Mouse (Mus musculus): Measurements from ENCODE around the gene Adgrg5. TPM values are rescaled to one million over a fixed set of nuclear protein-coding genes. Genes with fewer than 3 reads are reported as not detected.
A peak's percentile ranks its signal among the peaks of the same experiment; 100 is the strongest.

Gene Adgrg5
- polyA plus RNA-seq, 1 experiment, result not detected

DNA sequence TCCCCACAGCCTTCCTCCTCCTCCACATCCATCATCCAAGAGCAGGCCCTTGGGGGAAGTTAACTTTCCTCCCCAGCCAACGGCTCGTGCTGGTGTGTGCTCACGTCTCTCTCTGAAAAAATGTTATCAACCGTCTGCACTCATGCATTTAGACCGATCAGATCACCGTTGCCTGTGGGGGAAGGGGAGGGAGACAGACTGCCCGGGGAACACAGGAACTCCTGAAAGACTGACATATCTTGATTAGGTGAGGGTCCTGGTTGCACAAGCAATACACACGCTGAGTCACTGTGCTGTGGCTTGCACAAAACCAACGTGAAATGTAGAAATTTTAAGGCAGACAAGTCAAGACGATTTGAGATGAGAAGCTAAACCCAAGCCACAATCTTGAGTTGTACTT is 41.3 kb downstream of the Adgrg5 start:
- Histone ChIP-seq H3K36me3 (ENCODE audit: control insufficient read depth, insufficient read depth) (no peaks in the 10 kb centered on the region), H3K27me3 (ENCODE audit: control insufficient read depth, insufficient read depth, insufficient read length) (no peaks in the 10 kb centered on the region), H3K4me3 (no peak overlapping the region), H3K4me2 (ENCODE audit: low read depth) (no peak overlapping the region), H3ac (ENCODE audit: control insufficient read depth, insufficient read length) (no peak overlapping the region), H3K79me2 (ENCODE audit: control insufficient read depth, insufficient read depth) (no peaks in the 10 kb centered on the region)
- no peak for TF ChIP-seq MYOG (IDR thresholded peaks at IDR 0.05; ENCODE audit: control insufficient read depth in 1 of 3, insufficient read depth in 1 of 3, insufficient read length in 2 of 3, low read depth in 2 of 3)
- no peak for TF ChIP-seq REST (IDR thresholded peaks at IDR 0.05; ENCODE audit: insufficient read depth, insufficient read length)
- TF ChIP-seq MAX (IDR thresholded peaks at IDR 0.05; ENCODE audit: low read depth), result no peak
- no peak for TF ChIP-seq TCF3 (IDR thresholded peaks at IDR 0.05; ENCODE audit: insufficient read length, low read depth)
- no peak for TF ChIP-seq MYOD1 (IDR thresholded peaks at IDR 0.05; ENCODE audit: control insufficient read depth in 1 of 3, insufficient read length in 2 of 3, low read depth in 2 of 3)
- no peak for TF ChIP-seq POLR2A (IDR thresholded peaks at IDR 0.05; ENCODE audit: insufficient read length, low read depth)

DNA sequence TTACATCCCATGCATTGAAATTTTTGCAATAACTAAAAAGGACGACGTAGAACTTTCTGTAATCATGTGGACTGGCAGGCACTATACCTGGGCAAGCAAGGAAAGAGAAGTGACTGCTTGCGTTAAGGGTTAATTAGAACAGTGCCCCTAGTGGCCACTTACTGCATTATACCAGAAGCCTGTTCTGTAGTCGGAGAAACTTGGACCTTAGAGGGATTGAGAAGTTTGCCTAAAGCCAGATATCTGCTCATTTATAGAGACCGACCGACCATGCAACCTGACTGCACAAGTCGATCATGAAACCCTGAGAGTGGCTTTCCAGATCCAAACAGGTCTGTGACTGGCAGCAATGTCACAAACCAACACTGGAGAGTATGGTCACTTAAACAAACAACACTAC is 43.1 kb downstream of the Adgrg5 start:
- Histone ChIP-seq H3ac (ENCODE audit: control insufficient read depth, insufficient read length) (no peak overlapping the region), H3K79me2 (ENCODE audit: control insufficient read depth, insufficient read depth) (no peaks in the 10 kb centered on the region), H3K4me3 (no peak overlapping the region), H3K36me3 (ENCODE audit: control insufficient read depth, insufficient read depth) (no peaks in the 10 kb centered on the region), H3K4me2 (ENCODE audit: low read depth) (no peak overlapping the region), H3K27me3 (ENCODE audit: control insufficient read depth, insufficient read depth, insufficient read length) (no peaks in the 10 kb centered on the region)
- no peak for TF ChIP-seq MYOG (IDR thresholded peaks at IDR 0.05; ENCODE audit: control insufficient read depth in 1 of 3, insufficient read depth in 1 of 3, insufficient read length in 2 of 3, low read depth in 2 of 3)
- TF ChIP-seq SRF (IDR thresholded peaks at IDR 0.05; ENCODE audit: control insufficient read depth, insufficient read length, low read depth), result no peak
- TF ChIP-seq REST (IDR thresholded peaks at IDR 0.05; ENCODE audit: insufficient read depth, insufficient read length), result no peak
- TF ChIP-seq TCF12 (IDR thresholded peaks at IDR 0.05; ENCODE audit: insufficient read depth, poor library complexity, severe bottlenecking), result no peak
- no peak for TF ChIP-seq POLR2A (IDR thresholded peaks at IDR 0.05; ENCODE audit: insufficient read length, low read depth)

DNA sequence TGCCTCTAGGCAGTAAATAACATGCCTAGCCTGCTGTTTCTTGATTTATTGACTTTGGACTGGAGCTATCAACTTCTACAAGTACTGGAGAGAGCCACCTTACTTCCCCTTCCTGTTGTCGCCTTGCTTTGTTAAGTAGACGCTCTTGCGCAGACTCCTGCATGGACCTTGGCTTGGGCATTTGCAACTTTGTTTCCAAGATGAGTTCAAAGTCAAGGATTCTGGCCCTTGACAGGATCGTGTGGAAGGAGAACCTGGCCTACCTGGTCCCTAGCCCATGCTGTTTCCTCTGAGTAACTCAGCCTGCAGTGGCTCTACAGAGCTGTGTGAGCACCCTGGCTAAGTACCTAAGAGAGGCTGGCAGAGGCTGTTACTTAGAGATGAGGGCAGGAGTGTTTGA is 43.6 kb downstream of the Adgrg5 start:
- no peaks in the 10 kb centered on the region for H3K36me3 ChIP-seq (ENCODE audit: control insufficient read depth, insufficient read depth)
- TF ChIP-seq SRF (IDR thresholded peaks at IDR 0.05; ENCODE audit: control insufficient read depth, insufficient read length, low read depth), result no peak
- no peak for TF ChIP-seq MYOG (IDR thresholded peaks at IDR 0.05; ENCODE audit: control insufficient read depth in 1 of 3, insufficient read depth in 1 of 3, insufficient read length in 2 of 3, low read depth in 2 of 3)
- H3K4me2 ChIP-seq (ENCODE audit: low read depth), result no peak overlapping the region
- H3ac ChIP-seq (ENCODE audit: control insufficient read depth, insufficient read length), result no peak overlapping the region
- no peaks in the 10 kb centered on the region for H3K79me2 ChIP-seq (ENCODE audit: control insufficient read depth, insufficient read depth)
- H3K4me3 ChIP-seq, result no peak overlapping the region
- no peaks in the 10 kb centered on the region for H3K27me3 ChIP-seq (ENCODE audit: control insufficient read depth, insufficient read depth, insufficient read length)

DNA sequence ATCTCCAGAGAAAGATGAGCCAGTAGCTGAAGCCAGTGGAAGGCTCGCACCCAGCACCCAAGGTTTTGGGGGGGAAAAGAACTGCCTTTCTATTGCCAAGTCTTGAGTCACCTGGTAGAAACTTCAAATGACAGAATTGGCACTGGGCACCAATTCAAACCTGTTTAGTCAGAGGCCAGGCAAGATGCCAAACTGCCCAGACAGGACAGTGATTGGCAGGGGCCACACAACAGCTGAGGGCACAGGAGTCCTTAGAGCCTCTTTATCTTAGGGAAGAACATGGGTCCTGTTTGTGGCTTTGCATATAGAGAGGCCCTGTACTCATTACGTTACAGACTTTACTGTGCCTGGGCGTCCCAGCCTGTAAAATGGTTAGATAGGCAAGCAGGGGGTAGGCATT is 44.1 kb downstream of the Adgrg5 start:
- no peak for TF ChIP-seq E2F4 (IDR thresholded peaks at IDR 0.05; ENCODE audit: insufficient read depth)
- TF ChIP-seq MAX (IDR thresholded peaks at IDR 0.05; ENCODE audit: low read depth), result no peak
- no peak for TF ChIP-seq POLR2AphosphoS2 (IDR thresholded peaks at IDR 0.05; ENCODE audit: insufficient read length, low read depth)
- TF ChIP-seq POLR2A (IDR thresholded peaks at IDR 0.05; ENCODE audit: insufficient read length, low read depth), result no peak
- TF ChIP-seq MYOG (IDR thresholded peaks at IDR 0.05; ENCODE audit: control insufficient read depth in 1 of 3, insufficient read depth in 1 of 3, insufficient read length in 2 of 3, low read depth in 2 of 3), result no peak
- peak in 1 of 3 experiments; percentile 26 for TF ChIP-seq MYOD1 (IDR thresholded peaks at IDR 0.05; ENCODE audit: control insufficient read depth in 1 of 3, insufficient read length in 2 of 3, low read depth in 2 of 3)
- no peak for TF ChIP-seq USF1 (IDR thresholded peaks at IDR 0.05; ENCODE audit: low read depth)
- TF ChIP-seq TCF3 (IDR thresholded peaks at IDR 0.05; ENCODE audit: insufficient read length, low read depth), result no peak
- H3K27me3 ChIP-seq (ENCODE audit: control insufficient read depth, insufficient read depth, insufficient read length), result no peaks in the 10 kb centered on the region
- H3K4me2 ChIP-seq (ENCODE audit: low read depth), result no peak overlapping the region
- H3ac ChIP-seq (ENCODE audit: control insufficient read depth, insufficient read length), result no peak overlapping the region
- no peak overlapping the region for H3K4me3 ChIP-seq
- H3K36me3 ChIP-seq (ENCODE audit: control insufficient read depth, insufficient read depth), result no peaks in the 10 kb centered on the region
- H3K79me2 ChIP-seq (ENCODE audit: control insufficient read depth, insufficient read depth), result no peaks in the 10 kb centered on the region

DNA sequence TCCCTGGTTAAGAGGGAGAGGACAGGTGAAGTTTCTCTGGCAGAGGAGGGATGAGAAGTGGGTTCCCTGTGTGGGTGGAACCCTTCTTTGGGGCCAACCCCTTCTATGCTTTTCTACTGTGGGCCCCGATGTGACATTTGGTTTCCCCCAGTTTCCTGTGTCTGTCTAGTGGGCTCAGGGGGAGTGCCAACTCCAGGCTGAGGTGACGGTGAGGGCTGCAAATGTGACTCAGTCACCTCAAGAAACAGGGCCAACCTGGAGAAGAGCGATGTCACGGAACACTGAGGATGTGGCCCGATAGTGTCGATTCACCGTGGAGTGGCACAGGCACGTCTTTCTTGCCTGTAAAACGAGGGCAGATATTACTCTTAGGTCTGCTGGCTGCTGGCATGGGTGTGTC is 49.8 kb downstream of the Adgrg5 start:
- no peaks in the 10 kb centered on the region for H3K79me2 ChIP-seq (ENCODE audit: control insufficient read depth, insufficient read depth)
- H3K4me3 ChIP-seq, result no peak overlapping the region
- H3K27me3 ChIP-seq (ENCODE audit: control insufficient read depth, insufficient read depth, insufficient read length), result no peaks in the 10 kb centered on the region
- no peak for TF ChIP-seq SRF (IDR thresholded peaks at IDR 0.05; ENCODE audit: control insufficient read depth, insufficient read length, low read depth)
- no peak for TF ChIP-seq TCF3 (IDR thresholded peaks at IDR 0.05; ENCODE audit: insufficient read length, low read depth)
- TF ChIP-seq CEBPB (IDR thresholded peaks at IDR 0.05; ENCODE audit: insufficient read depth, poor library complexity, severe bottlenecking), result no peak
- TF ChIP-seq MYOD1 (IDR thresholded peaks at IDR 0.05; ENCODE audit: control insufficient read depth in 1 of 3, insufficient read length in 2 of 3, low read depth in 2 of 3), result no peak
- no peak for TF ChIP-seq USF1 (IDR thresholded peaks at IDR 0.05; ENCODE audit: low read depth)
- no peak for TF ChIP-seq MYOG (IDR thresholded peaks at IDR 0.05; ENCODE audit: control insufficient read depth in 1 of 3, insufficient read depth in 1 of 3, insufficient read length in 2 of 3, low read depth in 2 of 3)
- TF ChIP-seq POLR2A (IDR thresholded peaks at IDR 0.05; ENCODE audit: insufficient read length, low read depth), result no peak
- TF ChIP-seq E2F4 (IDR thresholded peaks at IDR 0.05; ENCODE audit: insufficient read depth), result no peak
- H3ac ChIP-seq (ENCODE audit: control insufficient read depth, insufficient read length), result no peak overlapping the region
- H3K36me3 ChIP-seq (ENCODE audit: control insufficient read depth, insufficient read depth), result no peaks in the 10 kb centered on the region
- H3K4me2 ChIP-seq (ENCODE audit: low read depth), result no peak overlapping the region

DNA sequence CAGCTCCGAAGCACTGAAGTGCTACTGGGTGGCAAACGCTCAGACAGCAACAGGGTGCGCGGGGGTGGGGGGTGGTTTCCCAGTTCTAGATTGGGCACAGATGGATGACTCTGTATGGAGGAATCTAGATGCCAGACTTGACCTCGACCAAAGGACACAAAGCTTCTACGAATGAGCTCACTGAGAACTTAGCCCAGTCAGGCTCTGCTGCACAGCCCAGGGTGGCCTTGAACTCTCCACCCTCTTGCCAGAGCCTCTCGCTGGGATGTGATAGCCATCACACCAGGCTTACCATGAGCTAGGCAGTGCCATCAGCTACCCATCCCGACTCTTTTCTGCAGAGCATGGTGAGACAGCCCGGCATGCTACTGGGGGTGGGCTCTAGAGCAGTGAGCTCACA is 50.3 kb downstream of the Adgrg5 start:
- Histone ChIP-seq H3K4me3 (no peak overlapping the region), H3K36me3 (ENCODE audit: control insufficient read depth, insufficient read depth) (no peaks in the 10 kb centered on the region), H3K79me2 (ENCODE audit: control insufficient read depth, insufficient read depth) (no peaks in the 10 kb centered on the region), H3K4me2 (ENCODE audit: low read depth) (no peak overlapping the region), H3K27me3 (ENCODE audit: control insufficient read depth, insufficient read depth, insufficient read length) (no peaks in the 10 kb centered on the region), H3ac (ENCODE audit: control insufficient read depth, insufficient read length) (no peak overlapping the region)
- TF ChIP-seq MAX (IDR thresholded peaks at IDR 0.05; ENCODE audit: low read depth) (no peak), TCF3 (IDR thresholded peaks at IDR 0.05; ENCODE audit: insufficient read length, low read depth) (no peak), TCF12 (IDR thresholded peaks at IDR 0.05; ENCODE audit: insufficient read depth, poor library complexity, severe bottlenecking) (no peak), POLR2A (IDR thresholded peaks at IDR 0.05; ENCODE audit: insufficient read length, low read depth) (no peak), MYOG (IDR thresholded peaks at IDR 0.05; ENCODE audit: control insufficient read depth in 1 of 3, insufficient read depth in 1 of 3, insufficient read length in 2 of 3, low read depth in 2 of 3) (no peak), SRF (IDR thresholded peaks at IDR 0.05; ENCODE audit: control insufficient read depth, insufficient read length, low read depth) (no peak), E2F4 (IDR thresholded peaks at IDR 0.05; ENCODE audit: insufficient read depth) (no peak), CEBPB (IDR thresholded peaks at IDR 0.05; ENCODE audit: insufficient read depth, poor library complexity, severe bottlenecking) (no peak), POLR2AphosphoS2 (IDR thresholded peaks at IDR 0.05; ENCODE audit: insufficient read length, low read depth) (no peak), MYOD1 (IDR thresholded peaks at IDR 0.05; ENCODE audit: control insufficient read depth in 1 of 3, insufficient read length in 2 of 3, low read depth in 2 of 3) (no peak), REST (IDR thresholded peaks at IDR 0.05; ENCODE audit: insufficient read depth, insufficient read length) (no peak), USF1 (IDR thresholded peaks at IDR 0.05; ENCODE audit: low read depth) (no peak)
